Mouse (Mus musculus) inflammation-experienced regulatory T-cells, adult 6 months (primary cell): Measurements from ENCODE around the gene Cp. TPM values are rescaled to one million over a fixed set of nuclear protein-coding genes. Genes with fewer than 3 reads are reported as not detected.

ENCODE experiments used
- polyA plus RNA-seq, 3 experiments: library from polyadenylated mRNA; unstranded; fragments of 100-300 nt; shearing (Covaris generic); gene quantifications; one replicate each; pipeline ENCODE4 v1.2.1; 2017

The Cp gene
- polyA plus RNA-seq, 3 experiments from 2014 or later, result 0.20 to 1.7 (median 1.4) TPM

Other genes starting within 250 kb of the Cp start
- 10 to 100 TPM; 20.5 to 37.9 (median 25.7) TPM for gene Hps3, start 78.3 kb downstream of the Cp start, polyA plus RNA-seq
- gene Hltf, start 100.8 kb downstream of the Cp start, polyA plus RNA-seq, result 10 to 100 TPM; 62.5 to 86.2 (median 76.9) TPM
- gene Gyg, start 198.3 kb downstream of the Cp start, polyA plus RNA-seq, result 100 to 1,000 TPM in 2 of 3 experiments, 10 to 100 TPM in 1; 92.6 to 129 (median 107) TPM